Mouse (Mus musculus): ENCODE results near the gene Tbc1d10b. TPM values are rescaled to one million over a fixed set of nuclear protein-coding genes. Genes with fewer than 3 reads are reported as not detected.
A peak's percentile ranks its signal among the peaks of the same experiment; 100 is the strongest.
"Not testable (repeated sequence)": the region's sequence is repeated elsewhere in the genome, so short reads cannot be mapped to it uniquely, and the experiment has no call there.

The Tbc1d10b gene
- total and polyA plus RNA-seq, 3 experiments, result 18.2 to 28.0 (median 25.6) TPM

DNA sequence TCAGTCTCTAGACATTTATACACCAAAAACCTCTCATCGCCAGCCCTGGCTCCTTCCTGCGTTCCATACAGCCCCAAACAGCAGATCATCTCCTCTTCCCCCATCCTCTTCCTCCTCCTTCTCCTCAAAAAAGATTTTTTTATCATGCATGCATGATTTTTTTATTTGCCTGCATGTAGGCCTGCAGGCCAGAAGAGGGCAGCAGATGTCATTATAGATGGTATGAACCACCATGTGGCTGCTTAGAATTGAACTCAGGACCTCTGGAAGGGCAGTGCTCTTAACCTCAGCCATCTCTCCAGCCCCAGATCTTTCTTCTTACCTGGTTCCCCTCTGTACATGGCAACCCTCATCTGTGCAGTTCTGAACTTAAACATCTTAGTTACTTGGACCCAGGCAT is 44.1 kb upstream of the Tbc1d10b start:
- dilution Hi-C loops (cut with MboI; ENCODE audit: extremely low pct_ligation_motif_present, extremely low pct_unique_long_range_greater_than_20kb, low sequenced_read_pairs), result no loop called here

GRCm38 (mm10) chr7:127250511-127250910 is 42.2 kb upstream of the Tbc1d10b start:
- H3K4me2 ChIP-seq (ENCODE audit: insufficient read depth, low read depth, poor library complexity, severe bottlenecking); H3K4me3 ChIP-seq (replicated peaks in 1 of 3; ENCODE audit: low read depth in 2 of 3, low read length in 2 of 3, poor library complexity in 1 of 3); H3K9me3 ChIP-seq (replicated peaks; ENCODE audit: low read length); H3K27me3 ChIP-seq (replicated peaks); H3K27ac ChIP-seq (ENCODE audit: insufficient read depth, low read depth); H3K79me2 ChIP-seq (replicated peaks; ENCODE audit: control insufficient read depth, extremely low read depth, insufficient read depth, poor library complexity, severe bottlenecking); H3K9ac ChIP-seq (ENCODE audit: insufficient read depth, low read depth); in situ Hi-C loops (cut with MboI; ENCODE audit: low pct_ligation_motif_present, low pct_unique_long_range_greater_than_20kb, low sequenced_read_pairs); dilution Hi-C loops (cut with MboI; ENCODE audit: extremely low pct_ligation_motif_present, extremely low pct_unique_long_range_greater_than_20kb, low sequenced_read_pairs); DNase-seq (ENCODE audit: extremely low read depth): not testable (repeated sequence)
- peaks cover 16 to 67% of the 10 kb centered on the region in 2 experiments for H3K4me1 ChIP-seq (ENCODE audit: control insufficient read depth in 1 of 2, insufficient read depth in 2 of 2)
- peaks cover 26 to 62% of the 10 kb centered on the region in 2 experiments for H3K36me3 ChIP-seq (replicated peaks in 1 of 2; ENCODE audit: control insufficient read depth in 1 of 2, insufficient read depth in 1 of 2, low read length in 1 of 2)

More for the DNA sequence above, 44.1 kb upstream of the Tbc1d10b start:
- H3K36me3 ChIP-seq (replicated peaks in 1 of 2; ENCODE audit: control insufficient read depth in 1 of 2, insufficient read depth in 1 of 2, low read length in 1 of 2), result peaks cover 31 to 62% of the 10 kb centered on the region in 2 experiments
- no peaks in the 10 kb centered on the region for H3K79me2 ChIP-seq (replicated peaks; ENCODE audit: control insufficient read depth, extremely low read depth, insufficient read depth, poor library complexity, severe bottlenecking)
- peaks cover 6 to 57% of the 10 kb centered on the region in 2 experiments; a peak in 2 of 4 replicates for H3K4me1 ChIP-seq (ENCODE audit: control insufficient read depth in 1 of 2, insufficient read depth in 2 of 2)
- H3K9ac ChIP-seq (ENCODE audit: insufficient read depth, low read depth), result no peak overlapping the region
- no peaks in the 10 kb centered on the region for H3K9me3 ChIP-seq (replicated peaks; ENCODE audit: low read length)
- in situ Hi-C loops (cut with MboI; ENCODE audit: low pct_ligation_motif_present, low pct_unique_long_range_greater_than_20kb, low sequenced_read_pairs), result no loop called here
- H3K27ac ChIP-seq (ENCODE audit: insufficient read depth, low read depth), result no peak overlapping the region
- H3K4me2 ChIP-seq (ENCODE audit: insufficient read depth, low read depth, poor library complexity, severe bottlenecking), result no peak overlapping the region
- TF ChIP-seq TBP (conservative IDR thresholded peaks at IDR 0.05; ENCODE audit: low read depth, low read length), result no peak
- TF ChIP-seq E2F4 (IDR thresholded peaks at IDR 0.05; ENCODE audit: insufficient replicate concordance, low read depth, low read length), result no peak
- no peak for TF ChIP-seq RCOR1 (conservative IDR thresholded peaks at IDR 0.05; ENCODE audit: low read depth, low read length)
- TF ChIP-seq RAD21 (IDR thresholded peaks at IDR 0.05; ENCODE audit: low read depth, low read length), result peak; percentile 37
- no peak for TF ChIP-seq MAZ (IDR thresholded peaks at IDR 0.05; ENCODE audit: low read depth, low read length)
- TF ChIP-seq ZNF384 (IDR thresholded peaks at IDR 0.05; ENCODE audit: low read depth, low read length), result peak; percentile 77
- no peak for TF ChIP-seq IRF4 (IDR thresholded peaks at IDR 0.05; ENCODE audit: low read depth, low read length)
- peak; percentile 38 to 69 for TF ChIP-seq CTCF (conservative IDR thresholded peaks at IDR 0.05 in 1 of 2, IDR thresholded peaks at IDR 0.05 in 1 of 2; ENCODE audit: low read depth in 2 of 2, low read length in 2 of 2)
- TF ChIP-seq MYC (IDR thresholded peaks at IDR 0.05; ENCODE audit: low read depth, low read length), result peak; percentile 95
- no peak for TF ChIP-seq POLR2AphosphoS2 (IDR thresholded peaks at IDR 0.05; ENCODE audit: low read depth, low read length)
- peak; percentile 24 for TF ChIP-seq SMC3 (IDR thresholded peaks at IDR 0.05; ENCODE audit: low read depth, low read length)
- TF ChIP-seq MEF2A (IDR thresholded peaks at IDR 0.05; ENCODE audit: borderline replicate concordance, low read depth, low read length), result no peak
- no peak for TF ChIP-seq KAT2A (IDR thresholded peaks at IDR 0.05; ENCODE audit: insufficient replicate concordance, low read length)
- TF ChIP-seq NRF1 (IDR thresholded peaks at IDR 0.05; ENCODE audit: low read depth, low read length), result no peak
- TF ChIP-seq ZKSCAN1 (IDR thresholded peaks at IDR 0.05; ENCODE audit: borderline replicate concordance, low read depth, low read length), result no peak
- peak; percentile 56 for DNase-seq (ENCODE audit: extremely low read depth)
- H3K27me3 ChIP-seq (replicated peaks), result no peaks in the 10 kb centered on the region
- no peak overlapping the region for H3K4me3 ChIP-seq (replicated peaks in 1 of 3; ENCODE audit: low read depth in 2 of 3, low read length in 2 of 3, poor library complexity in 1 of 3)
